Mouse (Mus musculus): ENCODE measurements around the gene Slc39a13.
"Not testable (repeated sequence)": the region's sequence is repeated elsewhere in the genome, so short reads cannot be mapped to it uniquely, and the experiment has no call there.

Slc39a13 gene

GRCm38 (mm10) chr2:91064211-91064610 lies 6.0 kb downstream of the Slc39a13 start:
- no peak for DNase-seq

- no peak for DNase-seq
Observed at GRCm38 (mm10) chr2:91062779-91063606, 7.2 kb downstream of the Slc39a13 start.

- peak; percentile 48 to 49 for DNase-seq
Observed at GRCm38 (mm10) chr2:91061849-91062481, 8.3 kb downstream of the Slc39a13 start.

DNA sequence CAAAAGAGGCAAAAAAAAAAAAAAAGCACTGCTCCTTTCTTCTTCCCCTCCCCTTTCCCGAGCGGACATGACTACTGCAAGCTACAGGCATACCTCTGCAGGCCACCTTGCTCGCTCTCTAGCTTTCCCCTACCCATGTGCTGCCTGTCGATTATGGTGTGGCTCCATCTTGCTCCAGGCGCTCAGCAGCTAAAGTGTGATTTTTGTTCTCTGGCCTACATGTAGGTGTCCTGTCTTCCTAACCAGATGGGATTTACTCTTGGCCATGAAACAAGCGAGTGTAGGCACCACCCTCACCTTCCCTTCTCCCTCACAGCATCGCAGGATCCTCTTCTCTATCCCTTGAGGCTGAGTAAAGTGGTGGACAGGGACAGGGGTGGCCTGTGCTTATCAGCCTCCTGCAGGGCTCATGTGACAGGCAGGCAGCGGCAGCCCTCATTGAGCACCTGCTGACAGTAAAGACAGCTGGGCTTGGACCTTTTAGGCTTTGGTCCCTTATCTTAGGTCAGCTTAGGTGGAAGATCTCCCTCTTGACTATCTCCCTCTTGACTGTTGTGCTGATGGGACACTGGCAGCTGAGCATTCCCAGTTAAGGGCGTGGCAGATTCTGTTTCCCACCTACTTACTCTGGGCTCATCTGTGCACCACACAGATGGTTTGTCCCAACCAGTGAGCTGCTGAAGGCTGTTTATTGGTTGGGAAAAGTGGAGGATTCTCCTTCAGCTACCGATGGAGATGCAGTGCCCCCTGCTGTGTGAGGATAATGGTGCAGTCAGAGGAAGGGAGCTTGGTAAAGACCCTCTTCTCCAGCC lies 9.5 kb downstream of the Slc39a13 start:
- no peak for DNase-seq

DNA sequence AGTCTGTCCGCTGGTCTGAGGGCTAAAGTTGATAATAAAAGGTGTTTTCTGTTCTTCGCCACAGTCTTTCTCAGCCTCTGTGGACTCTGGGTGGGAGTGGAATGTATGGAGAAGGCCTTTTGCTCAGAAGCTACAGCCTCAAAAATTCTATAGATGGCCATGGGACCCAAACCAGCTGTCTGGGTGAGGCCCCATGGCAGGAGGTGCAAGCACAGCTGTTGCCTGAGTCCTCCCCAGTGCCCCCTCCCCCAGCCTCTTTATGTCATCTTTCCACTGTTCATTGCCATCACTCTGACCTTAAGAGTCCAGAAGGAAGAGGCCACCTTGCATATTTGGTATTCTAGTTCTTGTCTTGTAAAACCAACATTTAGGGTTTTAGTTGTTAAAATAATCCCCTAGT lies 10.8 kb downstream of the Slc39a13 start:
- no peak for DNase-seq

DNA sequence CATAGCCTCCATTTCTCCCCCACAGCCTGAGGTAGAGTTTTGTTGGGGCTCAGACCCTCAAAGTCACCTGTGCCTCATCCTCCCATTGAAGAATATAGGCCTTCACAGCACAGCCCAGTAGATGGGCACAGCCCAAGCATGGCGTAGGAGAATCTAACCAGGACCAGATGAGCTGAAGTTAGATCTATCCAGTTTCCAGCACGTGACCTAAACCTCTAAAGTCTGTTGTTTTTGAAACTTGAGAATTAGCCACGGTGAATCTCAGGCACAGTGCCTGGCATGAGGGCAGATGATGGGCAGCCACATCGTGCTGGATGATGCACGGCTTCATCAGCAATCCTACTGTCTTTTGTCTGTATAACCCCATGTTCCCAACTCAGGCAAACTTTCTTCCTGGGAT lies 11.8 kb downstream of the Slc39a13 start:
- no peak for DNase-seq

GRCm38 (mm10) chr2:91053934-91054382 lies 16.3 kb downstream of the Slc39a13 start, which contains the start of gene Psmc3:
Psmc3 (plus strand) TSS chr2:91054009.
- DNase-seq = peak; percentile 97

DNA sequence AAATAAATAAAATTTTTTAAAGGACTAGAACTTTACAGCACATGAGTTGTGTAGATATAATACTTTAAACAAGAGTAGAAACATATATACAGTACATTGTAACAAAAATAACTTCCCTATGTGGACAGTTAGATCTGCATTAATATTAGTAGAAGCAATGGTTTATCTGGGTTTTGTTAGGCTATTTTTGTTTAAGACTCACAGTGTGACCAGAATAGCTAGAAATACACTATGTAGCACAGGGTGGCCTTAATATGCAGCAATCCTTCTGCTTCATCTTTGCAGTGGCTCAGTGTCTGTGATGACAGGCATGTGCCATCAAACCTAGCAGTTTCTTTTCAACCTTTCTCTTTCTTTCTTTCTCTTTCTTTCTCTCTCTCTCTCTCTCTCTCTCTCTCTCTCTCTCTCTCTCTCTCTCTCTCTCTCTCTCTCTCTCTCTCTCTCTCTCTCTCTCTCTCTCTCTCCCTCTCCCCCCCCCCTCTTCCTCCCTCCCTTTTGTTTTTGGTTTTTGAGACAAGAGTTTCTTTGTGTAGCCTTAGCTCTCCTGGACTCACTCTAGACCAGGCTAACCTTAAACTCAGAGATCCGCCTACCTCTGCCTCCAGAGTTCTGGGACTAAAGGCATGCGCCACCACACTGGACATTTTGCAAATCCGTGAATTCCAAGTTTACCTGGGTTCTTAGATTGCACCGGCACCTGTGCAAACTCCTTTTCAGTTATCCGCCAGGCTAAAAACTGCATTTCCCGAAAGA lies 16.9 kb downstream of the Slc39a13 start:
- no peak for DNase-seq

GRCm38 (mm10) chr2:91052752-91053151 lies 17.5 kb downstream of the Slc39a13 start:
- no peak for DNase-seq

- DNase-seq = no peak
Observed at GRCm38 (mm10) chr2:91051917-91052316, 18.3 kb downstream of the Slc39a13 start.

DNA sequence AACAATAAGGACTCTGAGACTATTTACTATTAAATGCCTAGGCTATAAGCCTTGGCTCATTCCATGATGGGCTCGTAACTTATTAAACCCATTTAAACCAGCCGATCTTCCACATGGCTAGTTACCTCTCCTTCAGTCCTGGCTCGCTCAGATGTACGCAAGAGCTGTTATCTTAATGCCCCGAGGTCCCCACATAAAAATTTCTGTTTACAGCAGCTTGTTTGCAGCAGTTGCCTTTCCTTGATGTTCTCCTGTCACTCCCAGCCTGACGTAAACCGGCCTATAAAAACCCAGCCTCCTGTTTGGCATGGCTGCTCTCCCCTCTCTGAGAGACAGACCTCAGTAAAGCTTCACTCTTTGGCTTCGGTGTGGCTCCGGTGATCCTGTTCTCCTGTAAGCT lies 22.9 kb downstream of the Slc39a13 start:
- no peak for DNase-seq

- DNase-seq = not testable (repeated sequence)
Observed at GRCm38 (mm10) chr2:91045805-91046204, 24.4 kb downstream of the Slc39a13 start.

DNA sequence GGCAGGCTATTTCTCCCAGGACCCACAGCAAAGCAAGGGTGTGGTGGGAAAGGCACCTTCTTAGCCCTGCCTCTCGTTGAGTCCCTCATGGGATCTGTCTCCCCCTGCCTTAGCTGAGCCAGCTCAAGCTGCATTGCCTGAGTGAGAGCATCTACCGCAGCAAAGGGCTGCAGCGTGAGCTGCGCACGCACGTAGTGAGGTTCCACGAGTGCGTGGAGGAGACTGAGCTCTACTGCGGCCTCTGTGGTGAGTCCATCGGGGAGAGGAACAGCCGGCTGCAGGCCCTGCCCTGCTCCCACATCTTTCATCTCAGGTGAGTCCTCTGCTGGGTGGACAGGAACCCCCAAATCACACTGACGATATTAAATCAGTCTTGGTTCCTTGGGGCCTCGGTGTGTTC lies 25.5 kb downstream of the Slc39a13 start:
- no peak for DNase-seq

- no peak for DNase-seq
Observed at GRCm38 (mm10) chr2:91042651-91043398, 27.4 kb downstream of the Slc39a13 start.

DNA sequence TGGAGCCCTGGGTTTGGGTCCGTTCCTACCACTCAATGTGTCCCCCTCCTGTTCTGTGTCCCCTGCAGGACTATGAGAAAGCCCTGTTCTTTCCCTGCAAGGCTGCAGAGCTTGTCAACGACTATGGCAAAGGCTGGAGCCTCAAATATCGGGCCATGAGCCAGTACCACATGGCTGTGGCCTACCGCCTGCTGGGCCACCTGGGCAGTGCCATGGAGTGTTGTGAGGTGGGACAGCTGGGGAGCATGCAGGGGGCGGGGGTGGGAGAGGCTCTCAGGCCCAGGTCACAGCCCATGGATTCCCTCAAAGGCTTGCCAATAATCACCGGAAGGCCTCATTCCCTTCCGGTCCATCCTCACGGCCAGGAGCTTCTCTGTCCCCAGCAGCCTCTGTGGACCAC lies 28.4 kb downstream of the Slc39a13 start:
- no peak for DNase-seq

- DNase-seq = peak; percentile 53 to 63
Observed at GRCm38 (mm10) chr2:91035385-91035784, 34.8 kb downstream of the Slc39a13 start, which contains the start of gene Rapsn. Rapsn (plus strand) TSS chr2:91035620.

GRCm38 (mm10) chr2:91033000-91033399 lies 37.2 kb downstream of the Slc39a13 start:
- no peak for DNase-seq

GRCm38 (mm10) chr2:91031216-91031615 lies 39.0 kb downstream of the Slc39a13 start:
- DNase-seq = no peak

DNA sequence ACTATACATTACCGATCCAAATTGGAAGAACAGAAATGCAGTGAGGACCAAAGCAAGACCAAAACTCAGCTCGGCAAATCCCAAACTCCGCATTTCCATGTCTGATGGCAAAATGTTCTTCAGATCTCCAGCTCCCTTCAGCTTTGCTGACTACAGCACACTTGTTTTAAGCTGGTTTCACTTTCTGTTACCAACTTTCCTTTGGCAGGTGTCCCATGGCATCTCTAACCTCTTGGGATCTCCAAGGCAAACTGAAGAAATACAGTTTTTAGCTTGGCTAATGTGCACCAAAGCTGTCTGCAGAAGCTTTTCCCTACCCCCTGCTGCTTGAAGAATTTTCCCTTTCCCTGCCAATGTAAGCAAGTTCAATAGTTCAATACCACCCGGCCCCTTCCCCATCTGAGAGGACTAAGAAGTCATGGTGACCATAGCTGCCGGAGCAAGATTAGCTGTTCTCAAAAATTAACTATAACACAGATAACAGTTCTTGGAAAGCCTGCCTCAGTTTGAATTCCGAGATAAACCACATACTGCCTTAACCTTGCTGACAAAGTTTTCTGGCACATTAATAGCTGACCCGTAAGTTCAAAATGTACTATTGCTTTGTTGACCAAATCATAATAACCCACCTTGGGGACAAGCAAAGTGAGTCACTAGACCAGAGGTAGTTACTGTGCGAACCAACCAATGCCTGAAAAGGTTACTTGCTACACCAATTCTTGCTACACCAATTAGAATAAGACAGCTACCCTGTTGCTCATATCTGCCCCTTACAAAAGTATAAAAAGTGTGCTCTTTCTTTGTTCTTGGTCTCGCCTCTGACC lies 42.6 kb downstream of the Slc39a13 start:
- peak; percentile 15 to 28 for DNase-seq

DNA sequence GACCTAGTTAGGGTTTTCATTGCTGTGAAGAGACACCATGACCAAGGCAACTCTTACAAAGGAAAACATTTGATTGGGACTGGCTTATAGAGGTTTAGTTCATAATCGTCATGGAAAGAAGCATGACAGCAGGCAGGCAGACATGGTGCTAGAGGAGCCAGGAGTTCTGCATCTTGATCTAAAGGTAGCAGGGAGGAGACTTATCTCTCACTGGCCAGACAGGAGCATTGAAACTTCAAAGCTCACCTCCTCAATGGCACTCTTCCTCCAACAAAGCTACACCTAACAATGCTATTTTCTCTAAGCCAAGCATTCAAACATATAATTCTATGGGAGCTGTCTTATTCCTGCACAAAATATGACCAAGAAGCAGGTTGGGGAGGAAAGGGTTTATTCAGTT lies 43.7 kb downstream of the Slc39a13 start:
- no peak for DNase-seq

GRCm38 (mm10) chr2:91025081-91025516 lies 45.1 kb downstream of the Slc39a13 start:
- no peak for DNase-seq

Data from lung, adult 18-20 months (tissue).